Mouse (Mus musculus) brain, embryonic 14.5 days (tissue): ENCODE measurements around the gene Lpin2. TPM values are rescaled to one million over a fixed set of nuclear protein-coding genes. Genes with fewer than 3 reads are reported as not detected.

Experiments
- DNase-seq: peaks from one replicate; pipeline ENCODE4 v3.0.0-alpha.2; 2011; ENCODE audit warnings: low read depth
- CTCF ChIP-seq: fragments of 200-500 bp; IDR thresholded peaks from 2 replicates; pipeline ENCODE4 v1.5.1; 2012; ENCODE audit warnings: inconsistent platforms, mild to moderate bottlenecking, moderate library complexity, borderline replicate concordance; ENCODE audit not compliant: insufficient read depth, insufficient read length; ENCODE audit errors: extremely low read depth
- POLR2A ChIP-seq: fragments of 200-500 bp; IDR thresholded peaks from 2 replicates; pipeline ENCODE4 v1.6.1; 2012; ENCODE audit warnings: mild to moderate bottlenecking, inconsistent platforms, borderline replicate concordance; ENCODE audit not compliant: poor library complexity, insufficient read depth, insufficient read length, severe bottlenecking; ENCODE audit errors: extremely low read depth
- polyA plus RNA-seq: library from polyadenylated mRNA; depleted of rRNA; stranded (reverse); fragments of >200 nt; gene quantifications from 2 replicates; pipeline ENCODE4 v1.2.3, GENCODE M21; 2012

The Lpin2 gene
- polyA plus RNA-seq, 1 experiment = 34.5 TPM

- DNase-seq = no peak
- TF ChIP-seq POLR2A (no peak), CTCF (no peak)
Observed at GRCm38 (mm10) chr17:71246022-71246421, 63.7 kb downstream of the Lpin2 start.

GRCm38 (mm10) chr17:71248963-71249362 is 66.6 kb downstream of the Lpin2 start:
- TF ChIP-seq CTCF (no peak), POLR2A (no peak)
- DNase-seq = no peak

DNA sequence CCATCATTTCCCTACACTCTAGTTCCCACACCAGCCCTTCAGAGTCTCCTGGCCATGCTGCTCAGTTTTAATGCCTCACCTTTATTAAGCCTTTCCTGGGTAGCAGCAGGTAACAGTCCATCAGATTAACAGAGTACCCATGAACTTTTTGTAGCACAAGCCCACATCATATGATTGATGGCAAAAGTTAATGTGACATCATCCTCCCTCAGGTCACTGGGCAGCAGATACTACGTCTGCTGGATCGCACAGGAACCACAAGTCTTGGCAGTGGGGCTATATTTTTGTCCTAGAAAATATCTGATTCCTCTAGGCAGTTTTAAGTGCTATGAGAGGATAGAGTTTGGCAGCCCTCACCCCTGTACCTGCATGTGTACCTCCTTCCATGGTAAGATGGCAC is 67.7 kb downstream of the Lpin2 start:
- DNase-seq = no peak
- TF ChIP-seq POLR2A (no peak), CTCF (no peak)

GRCm38 (mm10) chr17:71250819-71251600 is 68.7 kb downstream of the Lpin2 start:
- DNase-seq = no peak
- no peak for TF ChIP-seq CTCF
- TF ChIP-seq POLR2A = no peak

DNA sequence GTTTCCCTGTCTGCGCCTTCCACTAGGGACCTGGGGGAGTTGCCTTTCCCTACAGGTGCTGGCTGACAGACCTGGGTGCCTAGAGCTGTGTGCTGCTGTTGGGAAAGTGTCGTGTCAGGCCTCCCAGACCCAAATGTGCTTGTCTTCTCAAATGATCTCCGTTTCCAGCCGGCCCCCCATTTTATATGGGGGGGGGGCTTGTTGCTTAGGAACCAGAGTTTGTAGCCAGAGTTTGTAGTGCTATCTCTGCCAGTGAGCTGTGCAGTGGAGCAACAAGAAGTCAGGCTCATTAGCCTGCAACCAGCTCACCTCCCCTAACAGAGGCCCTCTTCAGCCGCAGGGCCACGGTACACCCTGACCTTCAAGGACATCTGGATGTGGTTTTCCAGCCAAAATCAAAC is 69.2 kb downstream of the Lpin2 start:
- no peak for TF ChIP-seq POLR2A
- TF ChIP-seq CTCF = no peak

GRCm38 (mm10) chr17:71252101-71252500 is 69.7 kb downstream of the Lpin2 start:
- DNase-seq = peak; percentile 12
- TF ChIP-seq CTCF (no peak), POLR2A (no peak)

More for the DNA sequence above, 69.2 kb downstream of the Lpin2 start:
- DNase-seq = peak; percentile 22

DNA sequence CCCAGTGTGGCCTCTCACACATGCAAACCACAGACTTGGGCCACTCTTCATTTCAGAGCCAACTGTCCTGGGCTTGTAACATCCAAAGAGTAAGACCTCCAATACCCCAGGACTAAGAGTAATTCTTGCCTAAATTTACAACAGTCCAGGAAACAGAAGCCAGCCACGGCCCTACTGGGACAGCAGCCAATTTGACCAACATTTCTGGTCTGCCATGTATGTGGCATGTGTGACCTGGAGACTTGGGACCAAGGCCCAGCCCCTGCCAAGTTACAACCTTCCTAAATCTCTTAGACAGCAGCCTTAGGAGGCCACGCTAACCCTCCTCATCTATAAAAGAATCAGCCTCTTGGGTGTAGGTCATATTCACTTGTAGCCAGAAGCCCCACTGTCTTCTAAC is 71.0 kb downstream of the Lpin2 start:
- TF ChIP-seq CTCF = no peak
- no peak for DNase-seq

DNA sequence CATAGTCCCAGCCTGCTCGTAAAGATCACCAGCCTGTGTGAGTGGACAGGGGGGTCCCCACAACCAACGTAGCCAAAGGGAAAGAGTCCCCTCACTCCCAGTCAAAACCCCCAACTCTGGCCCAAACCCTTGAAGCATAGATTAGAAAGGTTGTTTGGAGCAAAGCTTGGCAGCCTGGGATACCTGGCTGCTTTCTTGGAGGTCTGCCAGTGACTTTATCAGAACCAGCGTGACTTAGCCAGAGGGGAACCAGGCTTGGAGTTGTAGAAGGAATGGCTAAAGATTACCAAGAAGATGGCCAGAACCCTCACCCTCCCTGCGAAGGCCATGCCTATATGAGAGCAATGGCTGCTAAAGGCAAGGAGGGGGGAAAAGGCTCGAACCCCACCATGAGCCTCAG is 71.7 kb downstream of the Lpin2 start:
- no peak for DNase-seq
- TF ChIP-seq CTCF (no peak), POLR2A (no peak)

GRCm38 (mm10) chr17:71254736-71255135 is 72.4 kb downstream of the Lpin2 start:
- TF ChIP-seq CTCF = peak; percentile 56; the same call in 1 of the 2 replicates
- no peak for TF ChIP-seq POLR2A
- peak; percentile 19 for DNase-seq

GRCm38 (mm10) chr17:71256068-71256615 is 73.8 kb downstream of the Lpin2 start:
- DNase-seq = no peak
- TF ChIP-seq POLR2A = no peak
- no peak for TF ChIP-seq CTCF

- TF ChIP-seq POLR2A (no peak), CTCF (no peak)
- DNase-seq = no peak
Observed at GRCm38 (mm10) chr17:71256806-71257536, 74.6 kb downstream of the Lpin2 start.

DNA sequence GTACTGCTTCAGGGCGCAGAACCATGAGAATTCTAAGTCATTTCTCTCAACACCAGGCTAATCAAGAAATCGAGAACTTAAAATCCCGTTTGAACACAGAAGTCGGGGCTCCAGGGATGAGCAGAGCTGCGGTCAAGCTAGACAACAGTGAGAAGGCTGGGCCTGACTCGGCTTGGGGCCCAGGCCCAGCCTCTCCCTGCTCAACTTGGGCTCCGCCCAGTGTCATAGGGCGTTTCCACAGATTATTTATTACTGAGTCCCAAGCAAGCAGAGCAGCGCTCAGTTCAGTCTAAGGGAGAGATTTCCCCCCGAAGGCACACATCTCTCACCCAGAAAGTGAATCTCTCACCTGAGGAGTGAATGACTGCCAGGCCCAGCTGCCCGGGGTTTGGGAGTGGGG is 77.4 kb downstream of the Lpin2 start:
- TF ChIP-seq POLR2A (no peak), CTCF (no peak)
- no peak for DNase-seq

DNA sequence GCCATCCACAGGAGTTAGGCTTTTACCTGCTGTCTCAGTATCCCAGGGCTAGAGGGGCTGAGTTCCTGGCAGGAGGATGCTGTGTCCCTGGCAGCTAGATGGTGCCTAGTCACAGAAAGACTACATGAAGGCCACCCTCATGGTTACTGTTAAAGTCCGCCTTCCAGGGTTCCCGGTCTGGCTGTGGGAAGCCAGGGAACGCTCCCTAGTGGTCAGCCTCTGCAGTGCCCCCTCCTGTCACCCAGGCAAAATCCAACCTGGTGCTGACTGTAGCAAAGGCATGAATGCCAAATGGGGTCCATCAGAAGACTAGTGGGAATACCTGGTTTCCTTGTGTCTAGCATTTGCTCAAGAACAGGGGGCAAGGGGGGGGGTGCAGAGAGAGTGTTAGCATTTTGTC is 78.3 kb downstream of the Lpin2 start:
- TF ChIP-seq CTCF = peak; percentile 24; the same call in 1 of the 2 replicates
- TF ChIP-seq POLR2A = no peak
- DNase-seq = no peak
